Mouse (Mus musculus) Muller cell, postnatal 12 days (primary cell): ENCODE results near the gene Mab21l3.
A peak's percentile ranks its signal among the peaks of the same experiment; 100 is the strongest.

Source experiments
- DNase-seq: peaks from one replicate; pipeline ENCODE4 v3.0.0-alpha.2; 2015; ENCODE audit errors: inconsistent ontology term

The Mab21l3 gene

GRCm38 (mm10) chr3:101848816-101849215 is at the start of gene Mab21l3:
Mab21l3 (minus strand) TSS chr3:101848959.
- no peak for DNase-seq

GRCm38 (mm10) chr3:101897377-101897974 is 48.7 kb upstream of the Mab21l3 start:
- DNase-seq = no peak

- DNase-seq = peak; percentile 61
These were observed 48.1 kb upstream of the Mab21l3 start for GRCm38 (mm10) chr3:101896893-101897292.

GRCm38 (mm10) chr3:101895376-101895910 is 46.7 kb upstream of the Mab21l3 start:
- DNase-seq = no peak

GRCm38 (mm10) chr3:101885591-101885990 is 36.8 kb upstream of the Mab21l3 start:
- peak; percentile 31 for DNase-seq

- no peak for DNase-seq
These were observed 36.3 kb upstream of the Mab21l3 start for GRCm38 (mm10) chr3:101885041-101885440.

- no peak for DNase-seq
These were observed 35.1 kb upstream of the Mab21l3 start for GRCm38 (mm10) chr3:101883902-101884301.

GRCm38 (mm10) chr3:101881721-101882120 is 33.0 kb upstream of the Mab21l3 start:
- peak; percentile 29 for DNase-seq

GRCm38 (mm10) chr3:101880818-101881217 is 32.1 kb upstream of the Mab21l3 start:
- DNase-seq = no peak

GRCm38 (mm10) chr3:101878136-101878535 is 29.4 kb upstream of the Mab21l3 start:
- no peak for DNase-seq

- DNase-seq = no peak
These were observed 27.9 kb upstream of the Mab21l3 start for GRCm38 (mm10) chr3:101876459-101877285.

- no peak for DNase-seq
These were observed 26.6 kb upstream of the Mab21l3 start for GRCm38 (mm10) chr3:101875258-101875920.

GRCm38 (mm10) chr3:101873061-101873675 is 24.4 kb upstream of the Mab21l3 start:
- DNase-seq = no peak

- DNase-seq = no peak
These were observed 23.2 kb upstream of the Mab21l3 start for GRCm38 (mm10) chr3:101871951-101872350.

GRCm38 (mm10) chr3:101867001-101867421 is 18.3 kb upstream of the Mab21l3 start:
- DNase-seq = peak; percentile 66

GRCm38 (mm10) chr3:101861856-101862255 is 13.1 kb upstream of the Mab21l3 start:
- no peak for DNase-seq

GRCm38 (mm10) chr3:101860151-101860550 is 11.4 kb upstream of the Mab21l3 start:
- no peak for DNase-seq

GRCm38 (mm10) chr3:101859740-101860139 is 11.0 kb upstream of the Mab21l3 start:
- peak; percentile 63 for DNase-seq

GRCm38 (mm10) chr3:101854075-101854474 is 5.3 kb upstream of the Mab21l3 start:
- DNase-seq = no peak

GRCm38 (mm10) chr3:101851363-101851762 is 2.6 kb upstream of the Mab21l3 start:
- DNase-seq = no peak

- no peak for DNase-seq
These were observed 2.7 kb downstream of the Mab21l3 start for GRCm38 (mm10) chr3:101846096-101846495.
